Comparison of ENCODE assay signal across 1 mouse cellular context in genomic region chr16:10993032-10993744, GRCm38 (mm10).
TF ChIP-seq lines count a peak whose summit lies in the region.

No protein-coding gene starts in this region.

TF ChIP-seq in CH12.LX, 34 proteins besides CTCF, POLR2A, EP300 and RAD21 (continued from another document):
- TF ChIP-seq POLR2AphosphoS2 (IDR thresholded peaks at IDR 0.05; ENCODE audit: low read depth, low read length) (peak; percentile 82), BHLHE40 (IDR thresholded peaks at IDR 0.05; ENCODE audit: low read depth, low read length) (no peak), UBTF (IDR thresholded peaks at IDR 0.05; ENCODE audit: low read depth, low read length) (peak; percentile 62; the same call in 1 of the 2 replicates), PAX5 (IDR thresholded peaks at IDR 0.05; ENCODE audit: low read length) (no peak), KAT2A (IDR thresholded peaks at IDR 0.05; ENCODE audit: insufficient replicate concordance, low read length) (no peak), MAZ (IDR thresholded peaks at IDR 0.05; ENCODE audit: low read depth, low read length) (peak; percentile 58; the same call in 1 of the 2 replicates), CHD1 (IDR thresholded peaks at IDR 0.05; ENCODE audit: low read depth, low read length) (no peak), JUN (IDR thresholded peaks at IDR 0.05; ENCODE audit: insufficient read depth, low read depth, low read length) (no peak), ZMIZ1 (IDR thresholded peaks at IDR 0.05; ENCODE audit: low read depth, low read length) (peak; percentile 96; the same call in 1 of the 2 replicates), MEF2A (IDR thresholded peaks at IDR 0.05; ENCODE audit: borderline replicate concordance, low read depth, low read length) (peak; percentile 52; the same call in 1 of the 2 replicates), ZNF384 (IDR thresholded peaks at IDR 0.05; ENCODE audit: low read depth, low read length) (no peak)
TF ChIP-seq in CH12.LX: peak in this region for 11.
